Mouse (Mus musculus) limb, embryonic 14.5 days (tissue): ENCODE data around the gene Spryd3. TPM values are rescaled to one million over a fixed set of nuclear protein-coding genes. Genes with fewer than 3 reads are reported as not detected.

Source experiments
- ATAC-seq: fragments of 200-750 bp; cut with Nextera tagmentation; 2 replicates; pipeline ENCODE4 v1.8.0; 2017; ENCODE audit warnings: low read depth, moderate number of reproducible peaks, moderate TSS enrichment; ENCODE audit not compliant: low FRiP score
- DNase-seq: peaks from one replicate; pipeline ENCODE4 v3.0.0-alpha.2; 2015; ENCODE audit warnings: low spot score
- H3K27ac ChIP-seq: fragments of 300-500 bp; sonication (generic); replicated peaks from 2 replicates; pipeline ENCODE4 v1.5.1; 2014; ENCODE audit warnings: low read depth, mild to moderate bottlenecking, low read length, moderate library complexity, mixed read lengths
- H3K27me3 ChIP-seq: fragments of 300-500 bp; sonication (generic); 2 replicates; pipeline ENCODE4 v1.6.1; 2014; ENCODE audit warnings: low read length, mixed read lengths; ENCODE audit not compliant: control insufficient read depth, insufficient read depth
- H3K36me3 ChIP-seq: fragments of 300-500 bp; sonication (generic); 2 replicates; pipeline ENCODE4 v1.6.1; 2014; ENCODE audit warnings: mild to moderate bottlenecking, low read length, moderate library complexity, mixed read lengths; ENCODE audit not compliant: control insufficient read depth, insufficient read depth
- H3K4me1 ChIP-seq: fragments of 300-500 bp; sonication (generic); 2 replicates; pipeline ENCODE4 v1.6.1; 2014; ENCODE audit warnings: antibody characterized with exemption, low read length, mixed read lengths; ENCODE audit not compliant: control insufficient read depth, insufficient read depth
- H3K4me2 ChIP-seq: fragments of 300-500 bp; sonication (generic); replicated peaks from 2 replicates; pipeline ENCODE4 v1.6.1; 2014; ENCODE audit warnings: low read depth, mild to moderate bottlenecking, low read length, moderate library complexity; ENCODE audit not compliant: severe bottlenecking
- H3K4me3 ChIP-seq: fragments of 300-500 bp; sonication (generic); replicated peaks from 2 replicates; pipeline ENCODE4 v1.5.1; 2014; ENCODE audit warnings: low read length
- H3K9ac ChIP-seq: fragments of 300-500 bp; sonication (generic); 2 replicates; pipeline ENCODE4 v1.6.1; 2014; ENCODE audit warnings: mild to moderate bottlenecking, low read depth, low read length, moderate library complexity; ENCODE audit not compliant: severe bottlenecking
- H3K9me3 ChIP-seq: fragments of 300-500 bp; sonication (generic); 2 replicates; pipeline ENCODE4 v1.6.1; 2016; ENCODE audit warnings: low read length; ENCODE audit not compliant: control insufficient read depth
- POLR2A ChIP-seq: fragments of 200-500 bp; IDR thresholded peaks from 2 replicates; pipeline ENCODE4 v1.8.0; 2012; ENCODE audit warnings: inconsistent platforms, mild to moderate bottlenecking, moderate library complexity, borderline replicate concordance; ENCODE audit not compliant: insufficient read depth, insufficient read length; ENCODE audit errors: extremely low read depth
- WGBS: fragments of 180-500 bp; shearing (Covaris S2); extraction: QIAGEN DNeasy Blood & Tissue Kit; methylation state at CpG from one replicate; pipeline ENCODE4 v1.1.7; 2014; 5-methylcytosine and 5-hydroxymethylcytosine counted together
- polyA plus RNA-seq, 2 experiments: library from polyadenylated mRNA; depleted of rRNA in 1 of 2; stranded (reverse) in 1 of 2; unstranded in 1 of 2; fragments of >200 nt; fragmentation: Nextera tagmentation in 1 of 2; extraction: Ambion mirVana in 1 of 2; gene quantifications; 2 replicates each; pipeline versions ENCODE4 v1.2.1 to v1.2.3; 2012 to 2014

Spryd3 gene
- polyA plus RNA-seq, 2 experiments = 18.7 to 37.4 TPM

- DNase-seq (no peak), ATAC-seq (no peak)
- no peak overlapping the region for H3K27ac ChIP-seq
- H3K27me3 ChIP-seq = no peaks in the 10 kb centered on the region
- TF ChIP-seq POLR2A = no peak
- no peak overlapping the region for H3K9ac ChIP-seq
- no peaks in the 10 kb centered on the region for H3K4me1 ChIP-seq
- H3K36me3 ChIP-seq = peaks cover 40% of the 10 kb centered on the region
- no peak overlapping the region for H3K4me2 ChIP-seq
- no peaks in the 10 kb centered on the region for H3K9me3 ChIP-seq
- 86% methylated on average over 7 of the region's 7 CpGs for WGBS
- H3K4me3 ChIP-seq = no peak overlapping the region
These were observed 40.7 kb upstream of the Spryd3 start for GRCm38 (mm10) chr15:102176571-102177316.

GRCm38 (mm10) chr15:102175736-102176319 is 39.8 kb upstream of the Spryd3 start:
- Histone ChIP-seq H3K27ac (no peak overlapping the region), H3K9me3 (no peaks in the 10 kb centered on the region), H3K4me1 (no peaks in the 10 kb centered on the region), H3K4me3 (no peak overlapping the region), H3K27me3 (no peaks in the 10 kb centered on the region), H3K36me3 (peaks cover 40% of the 10 kb centered on the region), H3K4me2 (no peak overlapping the region), H3K9ac (no peak overlapping the region)
- DNase-seq (no peak), ATAC-seq (no peak)
- 81% methylated on average over 16 of the region's 16 CpGs for WGBS
- TF ChIP-seq POLR2A = no peak

GRCm38 (mm10) chr15:102173581-102173980 is 37.5 kb upstream of the Spryd3 start:
- no peak for ATAC-seq
- 84% methylated on average over 3 of the region's 3 CpGs for WGBS

GRCm38 (mm10) chr15:102169064-102169463 is 33.0 kb upstream of the Spryd3 start:
- no peaks in the 10 kb centered on the region for H3K36me3 ChIP-seq
- no peak for TF ChIP-seq POLR2A
- no peaks in the 10 kb centered on the region for H3K9me3 ChIP-seq
- no peak overlapping the region for H3K27ac ChIP-seq
- H3K4me3 ChIP-seq = no peak overlapping the region
- DNase-seq (no peak), ATAC-seq (no peak)
- H3K9ac ChIP-seq = no peak overlapping the region
- H3K4me2 ChIP-seq = no peak overlapping the region
- no peaks in the 10 kb centered on the region for H3K27me3 ChIP-seq
- peaks cover 30% of the 10 kb centered on the region for H3K4me1 ChIP-seq
- WGBS = 61% methylated on average over 2 of the region's 2 CpGs

More at GRCm38 (mm10) chr15:102173581-102173980, 37.5 kb upstream of the Spryd3 start:
- Histone ChIP-seq H3K9ac (no peak overlapping the region), H3K4me3 (no peak overlapping the region), H3K27me3 (no peaks in the 10 kb centered on the region), H3K4me1 (peaks cover 2% of the 10 kb centered on the region), H3K9me3 (no peaks in the 10 kb centered on the region), H3K27ac (no peak overlapping the region), H3K4me2 (no peak overlapping the region), H3K36me3 (peaks cover 30% of the 10 kb centered on the region)
- no peak for DNase-seq
- no peak for TF ChIP-seq POLR2A

GRCm38 (mm10) chr15:102167620-102168021 is 31.6 kb upstream of the Spryd3 start:
- Histone ChIP-seq H3K9me3 (no peaks in the 10 kb centered on the region), H3K27me3 (no peaks in the 10 kb centered on the region), H3K36me3 (no peaks in the 10 kb centered on the region), H3K27ac (peak overlapping the region; percentile 77), H3K4me1 (peaks cover 30% of the 10 kb centered on the region), H3K4me2 (peak overlapping the region; percentile 9; the same call in 1 of the 2 replicates), H3K9ac (no peak overlapping the region), H3K4me3 (no peak overlapping the region)
- peak; percentile 86 for DNase-seq
- WGBS = 23% methylated on average over 6 of the region's 6 CpGs
- ATAC-seq = peak; percentile 81
- TF ChIP-seq POLR2A = no peak
